ENCODE assay signal across 27 mouse cellular contexts in genomic region chr5:123152901-123153300, GRCm38 (mm10). TPM values are rescaled to one million over a fixed set of nuclear protein-coding genes. Genes with fewer than 3 reads are reported as not detected.
DNase-seq lines count a peak whose midpoint lies in the region; ATAC-seq and TF ChIP-seq lines count a peak whose summit lies in the region.
"Had no signal": no experiment of that assay in that cellular context is flagged by ENCODE, and none has a peak within 500 bp of the region (broad histone marks: within the 10 kb centered on the region; RNA-seq: fewer than 3 reads in every experiment).

No protein-coding gene starts in this region.

- WGBS in embryonic facial prominence, embryonic 14.5 days = 84% methylated on average over 1 of the region's 1 CpGs
- 89% methylated on average over 1 of the region's 1 CpGs for WGBS in embryonic facial prominence, embryonic 10.5 days
- WGBS in forebrain, embryonic 12.5 days = 100% methylated on average over 1 of the region's 1 CpGs

- no peak overlapping the region for H3K4me2 ChIP-seq in embryonic facial prominence, embryonic 14.5 days (ENCODE audit: low read depth, low read length)
- H3K4me2 ChIP-seq in forebrain, embryonic 12.5 days = no peak overlapping the region
- H3K4me2 ChIP-seq: hindbrain, embryonic 15.5 days; limb, embryonic 12.5 days; lung, embryonic 15.5 days had no signal

- no peak for TF ChIP-seq RAD21 in MEL (IDR thresholded peaks at IDR 0.05; ENCODE audit: low read depth, low read length)

- H3K4me1 ChIP-seq in embryonic facial prominence, embryonic 14.5 days (ENCODE audit: control insufficient read depth, insufficient read depth, low read length) = peaks cover 19% of the 10 kb centered on the region
- H3K4me1 ChIP-seq in embryonic facial prominence, embryonic 10.5 days = peaks cover 43% of the 10 kb centered on the region
- H3K4me1 ChIP-seq in MEL (ENCODE audit: control insufficient read depth in 1 of 2, insufficient read depth in 2 of 2, low read length in 2 of 2) = peaks cover 0 to 21% of the 10 kb centered on the region in 2 experiments; a peak in 2 of 4 replicates
- H3K4me1 ChIP-seq in forebrain, embryonic 12.5 days = peaks cover 37% of the 10 kb centered on the region

- TF ChIP-seq EP300 in MEL (IDR thresholded peaks at IDR 0.05; ENCODE audit: low read depth in 1 of 2, low read length in 2 of 2) = no peak

- no peak for TF ChIP-seq POLR2A in MEL (IDR thresholded peaks at IDR 0.05; ENCODE audit: control insufficient read depth in 1 of 2, insufficient read depth in 1 of 2, low read depth in 1 of 2, low read length in 2 of 2, poor library complexity in 1 of 2)

- H3K27ac ChIP-seq in embryonic facial prominence, embryonic 14.5 days (replicated peaks; ENCODE audit: low read depth, low read length) = no peak overlapping the region
- no peak overlapping the region for H3K27ac ChIP-seq in embryonic facial prominence, embryonic 10.5 days (replicated peaks)
- no peak overlapping the region for H3K27ac ChIP-seq in MEL (ENCODE audit: control insufficient read depth, low read depth, low read length)
- no peak overlapping the region for H3K27ac ChIP-seq in forebrain, embryonic 12.5 days
- H3K27ac ChIP-seq: hindbrain, embryonic 15.5 days; layer of hippocampus, adult 2 months; limb, embryonic 12.5 days; liver, embryonic 14.5 days; lung, embryonic 15.5 days; midbrain, embryonic 10.5 days had no signal

- H3K27me3 ChIP-seq in embryonic facial prominence, embryonic 14.5 days (replicated peaks; ENCODE audit: control insufficient read depth, insufficient read depth, low read length) = no peaks in the 10 kb centered on the region
- H3K27me3 ChIP-seq in embryonic facial prominence, embryonic 10.5 days (replicated peaks; ENCODE audit: low read depth, poor library complexity, severe bottlenecking) = no peaks in the 10 kb centered on the region
- H3K27me3 ChIP-seq in MEL (ENCODE audit: control insufficient read depth in 1 of 2, insufficient read depth in 2 of 2, low read length in 2 of 2) = no peaks in the 10 kb centered on the region
- no peaks in the 10 kb centered on the region for H3K27me3 ChIP-seq in splenic B cell, adult 2 months (ENCODE audit: control insufficient read depth, insufficient read depth, low read length, poor library complexity, severe bottlenecking)
- no peaks in the 10 kb centered on the region for H3K27me3 ChIP-seq in forebrain, embryonic 12.5 days
- H3K27me3 ChIP-seq: hindbrain, embryonic 15.5 days; limb, embryonic 12.5 days; lung, embryonic 15.5 days had no signal

- no peak overlapping the region for H3K4me3 ChIP-seq in embryonic facial prominence, embryonic 14.5 days (ENCODE audit: low read depth, low read length)
- no peak overlapping the region for H3K4me3 ChIP-seq in embryonic facial prominence, embryonic 10.5 days
- no peak overlapping the region for H3K4me3 ChIP-seq in MEL (ENCODE audit: control insufficient read depth in 1 of 2, insufficient read depth in 1 of 2, low read depth in 2 of 2, low read length in 2 of 2)
- H3K4me3 ChIP-seq in forebrain, embryonic 12.5 days (replicated peaks) = no peak overlapping the region
- H3K4me3 ChIP-seq: heart, embryonic 10.5 days; hindbrain, embryonic 15.5 days; layer of hippocampus, adult 2 months; limb, embryonic 12.5 days; lung, embryonic 15.5 days had no signal

- DNase-seq in embryonic facial prominence, embryonic 14.5 days (ENCODE audit: low spot score) = no peak
- DNase-seq in embryonic facial prominence, embryonic 10.5 days (ENCODE audit: low spot score) = no peak
- DNase-seq in MEL (ENCODE audit: low read depth, low spot score) = peak; percentile 59
- DNase-seq in splenic B cell, adult 2 months (ENCODE audit: low read depth, low spot score) = peak; percentile 58
- peak; percentile 44 to 72 for DNase-seq in thymus, postnatal 36 days
- DNase-seq: adrenal gland, adult 8-10 months; cerebellum, adult 2 months; kidney, postnatal 25 days; lung, postnatal 4 days had no signal

- 0 out of 2 replicates have a peak overlapping the region, but pooled peaks have one; percentile 8 for H3K9ac ChIP-seq in embryonic facial prominence, embryonic 14.5 days (ENCODE audit: low read depth, low read length)
- no peak overlapping the region for H3K9ac ChIP-seq in MEL (ENCODE audit: control insufficient read depth, low read depth, low read length, poor library complexity, severe bottlenecking)
- no peak overlapping the region for H3K9ac ChIP-seq in forebrain, embryonic 12.5 days
- H3K9ac ChIP-seq: hindbrain, embryonic 15.5 days; limb, embryonic 12.5 days; liver, embryonic 14.5 days; lung, embryonic 15.5 days had no signal

- ATAC-seq in embryonic facial prominence, embryonic 14.5 days (ENCODE audit: low read depth) = no peak
- ATAC-seq in forebrain, embryonic 12.5 days (ENCODE audit: low FRiP score) = no peak
- no peak for ATAC-seq in megakaryocyte progenitor cell, adult 5-6 weeks (replicated peaks; ENCODE audit: poor library complexity)
- no peak for ATAC-seq in inflammation-experienced regulatory T-cells, adult 6 months
- ATAC-seq: CD4-positive, CD25-positive, alpha-beta regulatory T cell, adult 4 months; intestine, embryonic 16.5 days had no signal

- H3K9me3 ChIP-seq in embryonic facial prominence, embryonic 14.5 days (ENCODE audit: control insufficient read depth, low read length) = no peaks in the 10 kb centered on the region
- H3K9me3 ChIP-seq in embryonic facial prominence, embryonic 10.5 days = no peaks in the 10 kb centered on the region
- no peaks in the 10 kb centered on the region for H3K9me3 ChIP-seq in MEL (replicated peaks; ENCODE audit: insufficient read depth, low read length)
- H3K9me3 ChIP-seq in forebrain, embryonic 12.5 days = no peaks in the 10 kb centered on the region
- H3K9me3 ChIP-seq: G1E; heart, embryonic 10.5 days; hindbrain, embryonic 15.5 days; limb, embryonic 12.5 days; lung, embryonic 15.5 days; midbrain, embryonic 10.5 days had no signal

- H3K79me2 ChIP-seq in MEL (ENCODE audit: control insufficient read depth, insufficient read depth, low read length, poor library complexity) = peaks cover 28% of the 10 kb centered on the region

- peaks cover 88% of the 10 kb centered on the region for H3K36me3 ChIP-seq in embryonic facial prominence, embryonic 14.5 days (ENCODE audit: control insufficient read depth, insufficient read depth, low read length)
- H3K36me3 ChIP-seq in embryonic facial prominence, embryonic 10.5 days (replicated peaks) = peaks cover 96% of the 10 kb centered on the region
- H3K36me3 ChIP-seq in MEL (ENCODE audit: control insufficient read depth in 1 of 2, insufficient read depth in 2 of 2, low read length in 2 of 2) = peaks cover 0 to 22% of the 10 kb centered on the region in 2 experiments; a peak in 3 of 4 replicates
- H3K36me3 ChIP-seq in splenic B cell, adult 2 months (ENCODE audit: control insufficient read depth, insufficient read depth, low read length, poor library complexity, severe bottlenecking) = peaks cover 13% of the 10 kb centered on the region
- peaks cover 82% of the 10 kb centered on the region for H3K36me3 ChIP-seq in forebrain, embryonic 12.5 days (replicated peaks)

- TF ChIP-seq CTCF in MEL (IDR thresholded peaks at IDR 0.05 in 2 of 3, conservative IDR thresholded peaks at IDR 0.05 in 1 of 3; ENCODE audit: control insufficient read depth in 1 of 3, insufficient read depth in 1 of 3, low read depth in 2 of 3, low read length in 3 of 3, poor library complexity in 1 of 3, severe bottlenecking in 1 of 3) = no peak

RNA-seq across cellular contexts. Expression of gene Setd1b, which starts 10.9 kb away (rescaled TPM):
- 9.8 and 9.9 TPM in 2 replicates for polyA plus RNA-seq in embryonic facial prominence, embryonic 14.5 days (2014; fragmentation: Nextera tagmentation; extraction: Ambion mirVana)
- 8.1 TPM in 2 replicates for polyA plus RNA-seq in embryonic facial prominence, embryonic 10.5 days (2016; fragmentation: Nextera tagmentation; extraction: Ambion mirVana)
- 3.0 and 4.1 TPM in 2 replicates for total RNA-seq in MEL (2012; rRNA removed)
- 10 to 100 TPM in 1 of 2 experiments, not detected in 1; 23.5 TPM for polyA plus RNA-seq in MEL (2012; ENCODE audit: insufficient read depth in 1 of 2, insufficient read length in 2 of 2, low read depth in 1 of 2, low replicate concordance in 2 of 2, missing spikeins in 1 of 2)
- 13.1 and 13.6 TPM in 2 replicates for polyA plus RNA-seq in forebrain, embryonic 12.5 days (2016; fragmentation: Nextera tagmentation; extraction: Ambion mirVana)
- total RNA-seq in megakaryocyte progenitor cell, adult 5-6 weeks (2015) = 27.5 and 28.3 TPM in 2 replicates
- 1.9 and 3.1 TPM in 2 replicates for total RNA-seq in megakaryocyte progenitor cell, adult 5-6 weeks (2017)
- polyA plus RNA-seq in inflammation-experienced regulatory T-cells, adult 6 months (2017; shearing (Covaris generic)) = 10 to 100 TPM; 13.0 to 17.7 (median 16.0) TPM

RNA-seq across cellular contexts. Expression of gene Psmd9, which starts 16.3 kb away (rescaled TPM):
- 49.5 and 58.1 TPM in 2 replicates for polyA plus RNA-seq in embryonic facial prominence, embryonic 14.5 days (2014; fragmentation: Nextera tagmentation; extraction: Ambion mirVana)
- 79.1 and 89.3 TPM in 2 replicates for polyA plus RNA-seq in embryonic facial prominence, embryonic 10.5 days (2016; fragmentation: Nextera tagmentation; extraction: Ambion mirVana)
- total RNA-seq in MEL (2012; rRNA removed) = 28.4 and 32.0 TPM in 2 replicates
- polyA plus RNA-seq in MEL (2012; ENCODE audit: insufficient read depth in 1 of 2, insufficient read length in 2 of 2, low read depth in 1 of 2, low replicate concordance in 2 of 2, missing spikeins in 1 of 2) = 10 to 100 TPM in 1 of 2 experiments, not detected in 1; 54.6 TPM
- 66.5 and 71.6 TPM in 2 replicates for polyA plus RNA-seq in forebrain, embryonic 12.5 days (2016; fragmentation: Nextera tagmentation; extraction: Ambion mirVana)
- total RNA-seq in megakaryocyte progenitor cell, adult 5-6 weeks (2015) = 22.3 and 23.9 TPM in 2 replicates
- total RNA-seq in megakaryocyte progenitor cell, adult 5-6 weeks (2017) = 15.2 and 19.4 TPM in 2 replicates
- polyA plus RNA-seq in inflammation-experienced regulatory T-cells, adult 6 months (2017; shearing (Covaris generic)) = 10 to 100 TPM; 36.1 to 40.9 (median 39.8) TPM

RNA-seq across cellular contexts. Expression of gene Rhof, which starts 20.4 kb away (rescaled TPM):
- 4.1 and 5.2 TPM in 2 replicates for polyA plus RNA-seq in embryonic facial prominence, embryonic 14.5 days (2014; fragmentation: Nextera tagmentation; extraction: Ambion mirVana)
- polyA plus RNA-seq in embryonic facial prominence, embryonic 10.5 days (2016; fragmentation: Nextera tagmentation; extraction: Ambion mirVana) = 1.2 and 2.2 TPM in 2 replicates
- 2.5 and 4.1 TPM in 2 replicates for total RNA-seq in MEL (2012; rRNA removed)
- polyA plus RNA-seq in MEL (2012; ENCODE audit: insufficient read depth in 1 of 2, insufficient read length in 2 of 2, low read depth in 1 of 2, low replicate concordance in 2 of 2, missing spikeins in 1 of 2) = 10 to 100 TPM in 1 of 2 experiments, not detected in 1; 10.4 TPM
- 1.9 and 2.8 TPM in 2 replicates for polyA plus RNA-seq in forebrain, embryonic 12.5 days (2016; fragmentation: Nextera tagmentation; extraction: Ambion mirVana)
- 0.42 and 1.0 TPM in 2 replicates for total RNA-seq in megakaryocyte progenitor cell, adult 5-6 weeks (2015)
- total RNA-seq in megakaryocyte progenitor cell, adult 5-6 weeks (2017) = 0.54 and 1.1 TPM in 2 replicates
- polyA plus RNA-seq in inflammation-experienced regulatory T-cells, adult 6 months (2017; shearing (Covaris generic)) = 10 to 100 TPM; 62.4 to 71.7 (median 66.6) TPM

RNA-seq across cellular contexts. Expression of gene Hpd, which starts 29.6 kb away (rescaled TPM):
- not detected in 2 replicates for polyA plus RNA-seq in embryonic facial prominence, embryonic 14.5 days (2014; fragmentation: Nextera tagmentation; extraction: Ambion mirVana)
- polyA plus RNA-seq in embryonic facial prominence, embryonic 10.5 days (2016; fragmentation: Nextera tagmentation; extraction: Ambion mirVana) = not detected in 2 replicates
- not detected in 2 replicates for total RNA-seq in MEL (2012; rRNA removed)
- not detected for polyA plus RNA-seq in MEL (2012; ENCODE audit: insufficient read depth in 1 of 2, insufficient read length in 2 of 2, low read depth in 1 of 2, low replicate concordance in 2 of 2, missing spikeins in 1 of 2)
- polyA plus RNA-seq in forebrain, embryonic 12.5 days (2016; fragmentation: Nextera tagmentation; extraction: Ambion mirVana) = not detected in 2 replicates
- not detected in 2 replicates for total RNA-seq in megakaryocyte progenitor cell, adult 5-6 weeks (2015)
- not detected in 2 replicates for total RNA-seq in megakaryocyte progenitor cell, adult 5-6 weeks (2017)
- not detected for polyA plus RNA-seq in inflammation-experienced regulatory T-cells, adult 6 months (2017; shearing (Covaris generic))
- total RNA-seq: G1E; hematopoietic stem cell, adult 5-6 weeks; layer of hippocampus, adult 2 months; layer of hippocampus, postnatal 25 days; midbrain, postnatal 0 days; neutrophil, adult 5-6 weeks had no signal
- polyA plus RNA-seq: CD4-positive, CD25-positive, alpha-beta regulatory T cell, adult 4 months; cerebellum, adult 2 months; G1E; hindbrain, embryonic 15.5 days; kidney, embryonic 14.5 days; limb, embryonic 12.5 days; lung, embryonic 15.5 days; midbrain, embryonic 10.5 days; midbrain, postnatal 0 days had no signal

Comparison
In these comparisons a context has a peak if more than half of its experiments do, and no peak if none do; other contexts are left out.
1. DNase-seq: peak in MEL (single experiment), splenic B cell, adult 2 months (single experiment) and thymus, postnatal 36 days (2 of 2); none in embryonic facial prominence, embryonic 14.5 days (single experiment) and embryonic facial prominence, embryonic 10.5 days (single experiment).
2. RNA of gene Rhof, which starts 20.4 kb away (polyA plus RNA-seq): 62.4 to 71.7 TPM in inflammation-experienced regulatory T-cells, adult 6 months; 10.4 TPM in MEL, 4.1 to 5.2 TPM in embryonic facial prominence, embryonic 14.5 days, 1.9 to 2.8 TPM in forebrain, embryonic 12.5 days and 1.2 to 2.2 TPM in embryonic facial prominence, embryonic 10.5 days; every median in the first group is over 4 times any median in the second.